Mouse (Mus musculus): Measurements from ENCODE around the gene Srgap2. TPM values are rescaled to one million over a fixed set of nuclear protein-coding genes. Genes with fewer than 3 reads are reported as not detected.
A peak's percentile ranks its signal among the peaks of the same experiment; 100 is the strongest.

Gene Srgap2
- polyA plus RNA-seq, 1 experiment from 2014 or later: 27.2 TPM

- Histone ChIP-seq H3K36me3 (no peaks in the 10 kb centered on the region), H3K9me3 (replicated peaks) (no peaks in the 10 kb centered on the region), H3K27me3 (replicated peaks) (no peaks in the 10 kb centered on the region), H3K4me1 (peaks cover 35% of the 10 kb centered on the region), H3K9ac (replicated peaks) (no peak overlapping the region), H3K4me3 (replicated peaks) (no peak overlapping the region), H3K27ac (replicated peaks) (no peak overlapping the region), H3K4me2 (no peak overlapping the region)
- WGBS: 84% methylated on average over 2 of the region's 2 CpGs
- ATAC-seq (ENCODE audit: low FRiP score): no peak
Measured at GRCm38 (mm10) chr1:131382184-131382583, 145.0 kb downstream of the Srgap2 start.

- Histone ChIP-seq H3K27ac (replicated peaks) (no peak overlapping the region), H3K27me3 (replicated peaks) (no peaks in the 10 kb centered on the region), H3K9me3 (replicated peaks) (no peaks in the 10 kb centered on the region), H3K4me3 (replicated peaks) (no peak overlapping the region), H3K4me1 (peaks cover 35% of the 10 kb centered on the region), H3K4me2 (no peak overlapping the region), H3K36me3 (no peaks in the 10 kb centered on the region), H3K9ac (replicated peaks) (no peak overlapping the region)
- 29% methylated on average over 1 of the region's 1 CpGs for WGBS
- ATAC-seq (ENCODE audit: low FRiP score): no peak
Measured at GRCm38 (mm10) chr1:131380254-131380653, 146.9 kb downstream of the Srgap2 start.

GRCm38 (mm10) chr1:131378914-131379474 is 148.2 kb downstream of the Srgap2 start:
- peak overlapping the region; percentile 33; the same call in 1 of the 2 replicates for H3K27ac ChIP-seq (replicated peaks)
- H3K9ac ChIP-seq (replicated peaks): no peak overlapping the region
- no peaks in the 10 kb centered on the region for H3K27me3 ChIP-seq (replicated peaks)
- no peaks in the 10 kb centered on the region for H3K9me3 ChIP-seq (replicated peaks)
- no peak overlapping the region for H3K4me3 ChIP-seq (replicated peaks)
- no peak for ATAC-seq (ENCODE audit: low FRiP score)
- peaks cover 31% of the 10 kb centered on the region for H3K4me1 ChIP-seq
- no peaks in the 10 kb centered on the region for H3K36me3 ChIP-seq
- H3K4me2 ChIP-seq: no peak overlapping the region
- 80% methylated on average over 1 of the region's 1 CpGs for WGBS

GRCm38 (mm10) chr1:131378081-131378913 is 148.9 kb downstream of the Srgap2 start:
- ATAC-seq (ENCODE audit: low FRiP score): no peak
- Histone ChIP-seq H3K27ac (replicated peaks) (peak overlapping the region; percentile 33; the same call in 1 of the 2 replicates), H3K9me3 (replicated peaks) (no peaks in the 10 kb centered on the region), H3K4me1 (peaks cover 31% of the 10 kb centered on the region), H3K36me3 (no peaks in the 10 kb centered on the region), H3K27me3 (replicated peaks) (no peaks in the 10 kb centered on the region), H3K4me3 (replicated peaks) (no peak overlapping the region), H3K9ac (replicated peaks) (no peak overlapping the region), H3K4me2 (no peak overlapping the region)
- 35% methylated on average over 7 of the region's 7 CpGs for WGBS

- Histone ChIP-seq H3K27me3 (replicated peaks) (no peaks in the 10 kb centered on the region), H3K9ac (replicated peaks) (no peak overlapping the region), H3K36me3 (peaks cover 12% of the 10 kb centered on the region; the same call in 1 of the 2 replicates), H3K4me1 (no peaks in the 10 kb centered on the region), H3K27ac (replicated peaks) (no peak overlapping the region), H3K4me2 (no peak overlapping the region), H3K9me3 (replicated peaks) (no peaks in the 10 kb centered on the region), H3K4me3 (replicated peaks) (no peak overlapping the region)
- 29% methylated on average over 1 of the region's 1 CpGs for WGBS
- no peak for ATAC-seq (ENCODE audit: low FRiP score)
Measured at GRCm38 (mm10) chr1:131365832-131366231, 161.3 kb downstream of the Srgap2 start.

GRCm38 (mm10) chr1:131364432-131364831 is 162.7 kb downstream of the Srgap2 start:
- 96% methylated on average over 3 of the region's 3 CpGs for WGBS
- ATAC-seq (ENCODE audit: low FRiP score): no peak
- no peaks in the 10 kb centered on the region for H3K9me3 ChIP-seq (replicated peaks)

GRCm38 (mm10) chr1:131363887-131364286 is 163.3 kb downstream of the Srgap2 start:
- H3K27me3 ChIP-seq (replicated peaks): no peaks in the 10 kb centered on the region
- H3K4me1 ChIP-seq: no peaks in the 10 kb centered on the region
- H3K36me3 ChIP-seq: peaks cover 12% of the 10 kb centered on the region; the same call in 1 of the 2 replicates
- ATAC-seq (ENCODE audit: low FRiP score): no peak
- WGBS: 87% methylated on average over 3 of the region's 3 CpGs
- no peaks in the 10 kb centered on the region for H3K9me3 ChIP-seq (replicated peaks)
- H3K9ac ChIP-seq (replicated peaks): no peak overlapping the region
- H3K4me3 ChIP-seq (replicated peaks): no peak overlapping the region
- H3K27ac ChIP-seq (replicated peaks): no peak overlapping the region
- no peak overlapping the region for H3K4me2 ChIP-seq

More at GRCm38 (mm10) chr1:131364432-131364831, 162.7 kb downstream of the Srgap2 start:
- H3K4me1 ChIP-seq: no peaks in the 10 kb centered on the region
- no peak overlapping the region for H3K4me2 ChIP-seq
- H3K4me3 ChIP-seq (replicated peaks): no peak overlapping the region
- H3K27me3 ChIP-seq (replicated peaks): no peaks in the 10 kb centered on the region
- no peak overlapping the region for H3K9ac ChIP-seq (replicated peaks)
- peaks cover 12% of the 10 kb centered on the region; the same call in 1 of the 2 replicates for H3K36me3 ChIP-seq
- no peak overlapping the region for H3K27ac ChIP-seq (replicated peaks)

GRCm38 (mm10) chr1:131362089-131362488 is 165.1 kb downstream of the Srgap2 start:
- no peak overlapping the region for H3K4me3 ChIP-seq (replicated peaks)
- H3K27me3 ChIP-seq (replicated peaks): no peaks in the 10 kb centered on the region
- peaks cover 12% of the 10 kb centered on the region; the same call in 1 of the 2 replicates for H3K36me3 ChIP-seq
- no peaks in the 10 kb centered on the region for H3K4me1 ChIP-seq
- no peak overlapping the region for H3K9ac ChIP-seq (replicated peaks)
- WGBS: 93% methylated on average over 2 of the region's 2 CpGs
- ATAC-seq (ENCODE audit: low FRiP score): no peak
- H3K27ac ChIP-seq (replicated peaks): no peak overlapping the region
- H3K4me2 ChIP-seq: no peak overlapping the region
- no peaks in the 10 kb centered on the region for H3K9me3 ChIP-seq (replicated peaks)

GRCm38 (mm10) chr1:131360800-131361199 is 166.4 kb downstream of the Srgap2 start:
- no peak overlapping the region for H3K4me2 ChIP-seq
- no peak overlapping the region for H3K9ac ChIP-seq (replicated peaks)
- no peaks in the 10 kb centered on the region for H3K27me3 ChIP-seq (replicated peaks)
- 93% methylated on average over 3 of the region's 3 CpGs for WGBS
- H3K4me1 ChIP-seq: no peaks in the 10 kb centered on the region
- H3K9me3 ChIP-seq (replicated peaks): no peaks in the 10 kb centered on the region
- H3K36me3 ChIP-seq: peaks cover 19% of the 10 kb centered on the region
- ATAC-seq (ENCODE audit: low FRiP score): no peak
- no peak overlapping the region for H3K4me3 ChIP-seq (replicated peaks)
- H3K27ac ChIP-seq (replicated peaks): no peak overlapping the region

GRCm38 (mm10) chr1:131359609-131360008 is 167.5 kb downstream of the Srgap2 start:
- 100% methylated on average over 1 of the region's 1 CpGs for WGBS

GRCm38 (mm10) chr1:131357213-131357612 is 169.9 kb downstream of the Srgap2 start:
- Histone ChIP-seq H3K4me3 (replicated peaks) (no peak overlapping the region), H3K27me3 (replicated peaks) (no peaks in the 10 kb centered on the region), H3K9ac (replicated peaks) (no peak overlapping the region), H3K9me3 (replicated peaks) (no peaks in the 10 kb centered on the region), H3K4me2 (no peak overlapping the region), H3K4me1 (no peaks in the 10 kb centered on the region), H3K27ac (replicated peaks) (no peak overlapping the region), H3K36me3 (peaks cover 28% of the 10 kb centered on the region)
- WGBS: 90% methylated on average over 1 of the region's 1 CpGs
- ATAC-seq (ENCODE audit: low FRiP score): no peak

More at GRCm38 (mm10) chr1:131359609-131360008, 167.5 kb downstream of the Srgap2 start:
- Histone ChIP-seq H3K4me2 (no peak overlapping the region), H3K9ac (replicated peaks) (no peak overlapping the region), H3K27me3 (replicated peaks) (no peaks in the 10 kb centered on the region), H3K9me3 (replicated peaks) (no peaks in the 10 kb centered on the region), H3K27ac (replicated peaks) (no peak overlapping the region), H3K36me3 (peaks cover 29% of the 10 kb centered on the region), H3K4me1 (no peaks in the 10 kb centered on the region), H3K4me3 (replicated peaks) (no peak overlapping the region)
- no peak for ATAC-seq (ENCODE audit: low FRiP score)

- Histone ChIP-seq H3K27ac (replicated peaks) (0 out of 2 replicates have a peak overlapping the region, but pooled peaks have one; percentile 20), H3K4me1 (peaks cover 5% of the 10 kb centered on the region; the same call in 1 of the 2 replicates), H3K9ac (replicated peaks) (no peak overlapping the region), H3K27me3 (replicated peaks) (no peaks in the 10 kb centered on the region), H3K36me3 (peaks cover 41% of the 10 kb centered on the region), H3K4me2 (no peak overlapping the region), H3K9me3 (replicated peaks) (no peaks in the 10 kb centered on the region), H3K4me3 (replicated peaks) (no peak overlapping the region)
- 45% methylated on average over 2 of the region's 2 CpGs for WGBS
- ATAC-seq (ENCODE audit: low FRiP score): peak; percentile 72
Measured at GRCm38 (mm10) chr1:131351436-131351835, 175.7 kb downstream of the Srgap2 start.

All from neural tube, embryonic 15.5 days (tissue).